Mouse (Mus musculus): ENCODE results near the gene Gpcpd1.

Gene Gpcpd1

GRCm38 (mm10) chr2:132485454-132485853 is 102.1 kb downstream of the Gpcpd1 start:
- DNase-seq (ENCODE audit: low read depth, low spot score) = peak; percentile 86

- DNase-seq (ENCODE audit: low read depth, low spot score) = no peak
These were observed 106.0 kb downstream of the Gpcpd1 start for GRCm38 (mm10) chr2:132481547-132481946.

All from brain, adult 2 months (tissue).